ENCODE assay signal across 8 mouse cellular contexts in genomic region chr17:43629496-43630426, GRCm38 (mm10). TPM values are rescaled to one million over a fixed set of nuclear protein-coding genes. Genes with fewer than 3 reads are reported as not detected.
A peak's percentile ranks its signal among the peaks of the same experiment; 100 is the strongest.
DNase-seq lines count a peak whose midpoint lies in the region; ATAC-seq and TF ChIP-seq lines count a peak whose summit lies in the region.

Gene Tdrd6 (minus strand): TSS chr17:43630299.

- H3K4me3 ChIP-seq in kidney, embryonic 16.5 days (ENCODE audit: low read length), result peak within 1 kb of the TSS; percentile 46
- H3K4me3 ChIP-seq in embryonic facial prominence, embryonic 12.5 days, result peak within 1 kb of the TSS; percentile 44
- peak within 1 kb of the TSS; percentile 36 for H3K4me3 ChIP-seq in intestine, embryonic 14.5 days (ENCODE audit: low read depth, low read length)
- peak within 1 kb of the TSS; percentile 41 for H3K4me3 ChIP-seq in midbrain, postnatal 0 days (ENCODE audit: low read depth, low read length)

- H3K27ac ChIP-seq in kidney, embryonic 16.5 days (ENCODE audit: low read length), result no peak within 1 kb of the TSS
- no peak within 1 kb of the TSS for H3K27ac ChIP-seq in embryonic facial prominence, embryonic 12.5 days
- H3K27ac ChIP-seq in intestine, embryonic 14.5 days (ENCODE audit: low read depth), result no peak within 1 kb of the TSS
- H3K27ac ChIP-seq in midbrain, postnatal 0 days (ENCODE audit: low read depth, low read length), result no peak within 1 kb of the TSS

- H3K9me3 ChIP-seq in kidney, embryonic 16.5 days (ENCODE audit: low read length), result peaks cover 15% of the 10 kb centered on the region; the same call in 1 of the 2 replicates
- no peaks in the 10 kb centered on the region for H3K9me3 ChIP-seq in embryonic facial prominence, embryonic 12.5 days
- H3K9me3 ChIP-seq in intestine, embryonic 14.5 days (ENCODE audit: control insufficient read depth, low read length), result 0 out of 2 replicates have a peak, but pooled peaks cover 3% of the 10 kb centered on the region
- H3K9me3 ChIP-seq in midbrain, postnatal 0 days (ENCODE audit: low read length), result no peaks in the 10 kb centered on the region; the same call in 1 of the 2 replicates

- H3K9ac ChIP-seq in kidney, embryonic 16.5 days (replicated peaks; ENCODE audit: low read length), result peak within 1 kb of the TSS; percentile 56
- peak within 1 kb of the TSS; percentile 42 for H3K9ac ChIP-seq in embryonic facial prominence, embryonic 12.5 days
- peak within 1 kb of the TSS; percentile 22; the same call in 1 of the 2 replicates for H3K9ac ChIP-seq in intestine, embryonic 14.5 days (ENCODE audit: low read length)
- H3K9ac ChIP-seq in midbrain, postnatal 0 days (replicated peaks; ENCODE audit: low read length, poor library complexity, severe bottlenecking), result peak within 1 kb of the TSS; percentile 59

- peak within 1 kb of the TSS; percentile 72 for H3K4me2 ChIP-seq in kidney, embryonic 16.5 days (replicated peaks; ENCODE audit: low read depth, low read length)
- H3K4me2 ChIP-seq in embryonic facial prominence, embryonic 12.5 days (replicated peaks), result peak within 1 kb of the TSS; percentile 86
- H3K4me2 ChIP-seq in intestine, embryonic 14.5 days (ENCODE audit: low read length), result peak within 1 kb of the TSS; percentile 62
- peak within 1 kb of the TSS; percentile 69 for H3K4me2 ChIP-seq in midbrain, postnatal 0 days (ENCODE audit: low read depth, low read length, poor library complexity, severe bottlenecking)

- H3K27me3 ChIP-seq in kidney, embryonic 16.5 days (ENCODE audit: insufficient read depth, low read length), result peaks cover 33% of the 10 kb centered on the region
- H3K27me3 ChIP-seq in embryonic facial prominence, embryonic 12.5 days, result peaks cover 40% of the 10 kb centered on the region
- H3K27me3 ChIP-seq in intestine, embryonic 14.5 days (replicated peaks; ENCODE audit: control insufficient read depth, insufficient read depth, low read length), result peaks cover 38% of the 10 kb centered on the region
- H3K27me3 ChIP-seq in midbrain, postnatal 0 days (ENCODE audit: insufficient read depth, low read length), result peaks cover 17% of the 10 kb centered on the region

- H3K36me3 ChIP-seq in kidney, embryonic 16.5 days (ENCODE audit: insufficient read depth, low read length), result no peaks in the 10 kb centered on the region
- H3K36me3 ChIP-seq in embryonic facial prominence, embryonic 12.5 days, result no peaks in the 10 kb centered on the region
- no peaks in the 10 kb centered on the region for H3K36me3 ChIP-seq in intestine, embryonic 14.5 days (ENCODE audit: control insufficient read depth, insufficient read depth, low read length)
- H3K36me3 ChIP-seq in midbrain, postnatal 0 days (ENCODE audit: insufficient read depth, low read length), result no peaks in the 10 kb centered on the region

- TF ChIP-seq CTCF in midbrain, postnatal 0 days (IDR thresholded peaks at IDR 0.05), result no peak

- peak; percentile 76 for ATAC-seq in kidney, embryonic 16.5 days (ENCODE audit: low FRiP score, low TSS enrichment)
- 0 out of 2 replicates have a peak, but pooled peaks have one; percentile 52 for ATAC-seq in embryonic facial prominence, embryonic 12.5 days (ENCODE audit: insufficient number of reproducible peaks, insufficient read depth, low FRiP score, low TSS enrichment)
- peak; percentile 36; the same call in 1 of the 2 replicates for ATAC-seq in intestine, embryonic 14.5 days (replicated peaks; ENCODE audit: low FRiP score, low TSS enrichment, low read depth)
- ATAC-seq in midbrain, postnatal 0 days (ENCODE audit: low FRiP score), result peak; percentile 67

- 3% methylated on average over 80 of the region's 83 CpGs for WGBS in kidney, embryonic 16.5 days
- 3% methylated on average over 83 of the region's 83 CpGs for WGBS in embryonic facial prominence, embryonic 12.5 days
- WGBS in intestine, embryonic 14.5 days, result 4% methylated on average over 79 of the region's 83 CpGs
- 2% methylated on average over 78 of the region's 83 CpGs for WGBS in midbrain, postnatal 0 days

- no peak for DNase-seq in kidney, adult 9 months
- peak; percentile 41 for DNase-seq in R1 (ENCODE audit: low read depth, low spot score)
- DNase-seq in intestine, embryonic 14.5 days (ENCODE audit: low spot score), result peak; percentile 66
- no peak for DNase-seq in midbrain, postnatal 0 days (ENCODE audit: low spot score)
- no peak for DNase-seq in thymus, postnatal 0 days (ENCODE audit: low spot score)
- no peak for DNase-seq in frontal cortex, postnatal 14 days (ENCODE audit: low spot score in 2 of 2)

- H3K4me1 ChIP-seq in kidney, embryonic 16.5 days (ENCODE audit: insufficient read depth, low read length), result peaks cover 13% of the 10 kb centered on the region
- peaks cover 16% of the 10 kb centered on the region for H3K4me1 ChIP-seq in embryonic facial prominence, embryonic 12.5 days
- H3K4me1 ChIP-seq in intestine, embryonic 14.5 days (replicated peaks; ENCODE audit: control insufficient read depth, insufficient read depth, low read length), result peaks cover 7% of the 10 kb centered on the region; the same call in 1 of the 2 replicates
- 0 out of 2 replicates have a peak, but pooled peaks cover 6% of the 10 kb centered on the region for H3K4me1 ChIP-seq in midbrain, postnatal 0 days (ENCODE audit: insufficient read depth, low read length)

RNA-seq across cellular contexts. Expression of gene Tdrd6, which starts in this region (rescaled TPM):
- not detected in 2 replicates for polyA plus RNA-seq in kidney, embryonic 16.5 days (2015; fragmentation: Nextera tagmentation; extraction: Ambion mirVana)
- 0.17 and 0.39 TPM in 2 replicates for polyA plus RNA-seq in embryonic facial prominence, embryonic 12.5 days (2016; fragmentation: Nextera tagmentation; extraction: Ambion mirVana)
- polyA plus RNA-seq in intestine, embryonic 14.5 days (2014; fragmentation: Nextera tagmentation; extraction: Ambion mirVana), result 0.15 and 0.17 TPM in 2 replicates
- 1.4 and 1.6 TPM in 2 replicates for total RNA-seq in midbrain, postnatal 0 days (2014; rRNA removed)
- polyA plus RNA-seq in midbrain, postnatal 0 days (2015; fragmentation: Nextera tagmentation; extraction: Ambion mirVana), result 0.75 and 0.86 TPM in 2 replicates
- not detected in 2 replicates for polyA plus RNA-seq in thymus, postnatal 0 days (2015; fragmentation: Nextera tagmentation; extraction: Ambion mirVana)

Comparison
In these comparisons a context has a peak if more than half of its experiments do, and no peak if none do; other contexts are left out.
1. Peak in ATAC-seq, H3K4me3 ChIP-seq, H3K9ac ChIP-seq and H3K4me2 ChIP-seq in kidney, embryonic 16.5 days; RNA of the gene not detected or under 1 TPM.
2. Peak in ATAC-seq, H3K4me3 ChIP-seq, H3K9ac ChIP-seq and H3K4me2 ChIP-seq in embryonic facial prominence, embryonic 12.5 days; RNA of the gene not detected or under 1 TPM.
3. Peak in DNase-seq, ATAC-seq, H3K4me3 ChIP-seq, H3K9ac ChIP-seq and H3K4me2 ChIP-seq in intestine, embryonic 14.5 days; RNA of the gene not detected or under 1 TPM.